Mouse (Mus musculus) liver, embryonic 15.5 days (tissue): ENCODE measurements around the gene Apbb1ip. TPM values are rescaled to one million over a fixed set of nuclear protein-coding genes. Genes with fewer than 3 reads are reported as not detected.

Source experiments
- ATAC-seq: fragments of 200-750 bp; cut with Nextera tagmentation; 2 replicates; pipeline ENCODE4 v1.8.0; 2017; ENCODE audit warnings: moderate number of reproducible peaks, mild to moderate bottlenecking, moderate library complexity; ENCODE audit not compliant: insufficient read depth
- H3K27ac ChIP-seq: fragments of 300-500 bp; sonication (generic); replicated peaks from 2 replicates; pipeline ENCODE4 v1.5.1; 2015; ENCODE audit warnings: mild to moderate bottlenecking, inconsistent platforms
- H3K27me3 ChIP-seq: fragments of 300-500 bp; sonication (generic); 2 replicates; pipeline ENCODE4 v1.6.1; 2015; ENCODE audit warnings: mild to moderate bottlenecking, inconsistent platforms
- H3K36me3 ChIP-seq: fragments of 300-500 bp; sonication (generic); replicated peaks from 2 replicates; pipeline ENCODE4 v1.6.1; 2015; ENCODE audit warnings: moderate library complexity, mild to moderate bottlenecking, inconsistent platforms
- H3K4me1 ChIP-seq: fragments of 300-500 bp; sonication (generic); replicated peaks from 2 replicates; pipeline ENCODE4 v1.6.1; 2015; ENCODE audit warnings: inconsistent platforms
- H3K4me2 ChIP-seq: fragments of 300-500 bp; sonication (generic); 2 replicates; pipeline ENCODE4 v1.6.1; 2015; ENCODE audit warnings: moderate library complexity, mild to moderate bottlenecking, inconsistent platforms
- H3K4me3 ChIP-seq: fragments of 300-500 bp; sonication (generic); replicated peaks from 2 replicates; pipeline ENCODE4 v1.5.1; 2015; ENCODE audit warnings: mild to moderate bottlenecking, inconsistent platforms
- H3K9ac ChIP-seq: fragments of 300-500 bp; sonication (generic); 2 replicates; pipeline ENCODE4 v1.6.1; 2015; ENCODE audit warnings: moderate library complexity, mild to moderate bottlenecking, inconsistent platforms
- H3K9me3 ChIP-seq: fragments of 300-500 bp; sonication (generic); replicated peaks from 2 replicates; pipeline ENCODE4 v1.6.1; 2016; ENCODE audit warnings: inconsistent platforms
- WGBS: fragments of 180-500 bp; shearing (Covaris S2); methylation state at CpG from one replicate; pipeline ENCODE4 v1.1.7; 2015; ENCODE audit warnings: mixed read lengths; ENCODE audit not compliant: insufficient replicate concordance; 5-methylcytosine and 5-hydroxymethylcytosine counted together
- polyA plus RNA-seq: library from polyadenylated mRNA; unstranded; fragments of >200 nt; fragmentation: Nextera tagmentation; extraction: Ambion mirVana; gene quantifications from 2 replicates; pipeline ENCODE4 v1.2.1, GENCODE M21; 2015

Gene Apbb1ip
- 12.7 and 13.1 TPM in 2 replicates for polyA plus RNA-seq

GRCm38 (mm10) chr2:22773549-22774180, at the start of gene Apbb1ip:
Apbb1ip (plus strand) TSS chr2:22774094.
- Histone ChIP-seq H3K4me1 (peaks cover 41% of the 10 kb centered on the region), H3K27me3 (no peaks in the 10 kb centered on the region)

DNA sequence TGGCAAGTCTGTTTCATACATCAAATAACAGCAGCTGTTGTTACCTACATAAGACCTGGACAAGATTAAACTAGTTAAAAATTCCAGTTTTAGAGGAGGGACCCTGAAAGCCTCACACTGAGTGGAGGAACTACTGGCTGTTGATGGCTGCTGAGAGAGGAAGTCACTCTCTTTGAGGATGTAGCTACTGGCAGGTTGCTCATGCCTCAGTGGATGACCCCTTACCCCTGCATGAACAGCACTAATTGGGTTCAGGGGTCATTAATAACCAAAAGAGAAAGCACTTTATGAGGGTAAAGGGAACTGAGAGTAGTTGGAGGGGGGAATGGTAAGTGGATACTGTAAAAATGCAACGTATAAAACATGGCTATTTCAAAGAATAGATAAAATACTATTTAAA, 46.8 kb upstream of the Apbb1ip start:
- 48% methylated on average over 1 of the region's 1 CpGs for WGBS
- Histone ChIP-seq H3K27me3 (no peaks in the 10 kb centered on the region), H3K36me3 (no peaks in the 10 kb centered on the region), H3K9me3 (no peaks in the 10 kb centered on the region), H3K4me3 (no peak overlapping the region), H3K4me1 (no peaks in the 10 kb centered on the region), H3K27ac (no peak overlapping the region), H3K9ac (no peak overlapping the region), H3K4me2 (no peak overlapping the region)
- ATAC-seq: no peak

More at GRCm38 (mm10) chr2:22773549-22774180, at the start of gene Apbb1ip:
- peak within 1 kb of the TSS; percentile 68 for H3K4me3 ChIP-seq
- peak within 1 kb of the TSS; percentile 94 for H3K4me2 ChIP-seq
- peak; percentile 34 for ATAC-seq
- H3K36me3 ChIP-seq: no peaks in the 10 kb centered on the region
- 7% methylated on average over 9 of the region's 9 CpGs for WGBS
- H3K9ac ChIP-seq: peak within 1 kb of the TSS; percentile 66
- H3K9me3 ChIP-seq: no peaks in the 10 kb centered on the region
- H3K27ac ChIP-seq: peak within 1 kb of the TSS; percentile 80

- no peaks in the 10 kb centered on the region for H3K27me3 ChIP-seq
- no peak overlapping the region for H3K4me3 ChIP-seq
- H3K36me3 ChIP-seq: no peaks in the 10 kb centered on the region
- no peaks in the 10 kb centered on the region for H3K4me1 ChIP-seq
- no peak for ATAC-seq
- 46% methylated on average over 2 of the region's 2 CpGs for WGBS
- H3K27ac ChIP-seq: no peak overlapping the region
- H3K4me2 ChIP-seq: no peak overlapping the region
- no peak overlapping the region for H3K9ac ChIP-seq
- H3K9me3 ChIP-seq: no peaks in the 10 kb centered on the region
These were observed 37.8 kb upstream of the Apbb1ip start for GRCm38 (mm10) chr2:22736134-22736533.

- no peaks in the 10 kb centered on the region for H3K9me3 ChIP-seq
- no peaks in the 10 kb centered on the region for H3K27me3 ChIP-seq
- no peaks in the 10 kb centered on the region; the same call in 1 of the 2 replicates for H3K4me1 ChIP-seq
- H3K9ac ChIP-seq: no peak overlapping the region
- ATAC-seq: no peak
- no peak overlapping the region for H3K4me3 ChIP-seq
- H3K36me3 ChIP-seq: no peaks in the 10 kb centered on the region
- WGBS: 50% methylated on average over 1 of the region's 1 CpGs
- no peak overlapping the region for H3K4me2 ChIP-seq
- no peak overlapping the region for H3K27ac ChIP-seq
These were observed 34.5 kb upstream of the Apbb1ip start for GRCm38 (mm10) chr2:22739369-22739768.

- H3K27me3 ChIP-seq: no peaks in the 10 kb centered on the region
- H3K9ac ChIP-seq: no peak overlapping the region
- H3K4me1 ChIP-seq: no peaks in the 10 kb centered on the region; the same call in 1 of the 2 replicates
- no peak for ATAC-seq
- no peaks in the 10 kb centered on the region for H3K9me3 ChIP-seq
- 50% methylated on average over 1 of the region's 1 CpGs for WGBS
- no peak overlapping the region for H3K27ac ChIP-seq
- H3K4me3 ChIP-seq: no peak overlapping the region
- no peaks in the 10 kb centered on the region for H3K36me3 ChIP-seq
- no peak overlapping the region for H3K4me2 ChIP-seq
These were observed 33.5 kb upstream of the Apbb1ip start for GRCm38 (mm10) chr2:22740441-22740840.

DNA sequence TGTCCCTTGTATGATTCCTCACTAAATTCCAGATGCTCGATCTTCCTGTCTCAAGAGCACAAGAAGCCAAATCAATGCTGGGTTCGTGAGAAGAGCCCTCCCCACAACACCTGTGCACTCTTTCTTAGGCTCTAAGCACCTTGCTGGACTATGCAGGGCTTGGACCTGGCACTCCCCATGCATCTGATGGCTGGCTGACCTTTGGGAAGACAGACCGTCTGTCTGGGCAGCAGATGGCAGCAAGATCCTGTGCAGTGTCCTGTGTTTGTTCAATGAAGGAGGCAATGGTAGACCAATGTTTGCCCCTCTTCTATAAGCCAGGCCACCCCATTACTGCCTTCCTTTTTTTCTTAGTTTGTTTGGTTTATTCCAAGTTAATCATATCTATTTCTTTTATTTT, 32.7 kb upstream of the Apbb1ip start:
- Histone ChIP-seq H3K27me3 (peaks cover 7% of the 10 kb centered on the region), H3K36me3 (no peaks in the 10 kb centered on the region), H3K4me2 (no peak overlapping the region), H3K9me3 (no peaks in the 10 kb centered on the region), H3K27ac (no peak overlapping the region), H3K4me1 (peaks cover 2% of the 10 kb centered on the region; the same call in 1 of the 2 replicates), H3K9ac (no peak overlapping the region), H3K4me3 (no peak overlapping the region)
- 50% methylated on average over 3 of the region's 3 CpGs for WGBS
- no peak for ATAC-seq

DNA sequence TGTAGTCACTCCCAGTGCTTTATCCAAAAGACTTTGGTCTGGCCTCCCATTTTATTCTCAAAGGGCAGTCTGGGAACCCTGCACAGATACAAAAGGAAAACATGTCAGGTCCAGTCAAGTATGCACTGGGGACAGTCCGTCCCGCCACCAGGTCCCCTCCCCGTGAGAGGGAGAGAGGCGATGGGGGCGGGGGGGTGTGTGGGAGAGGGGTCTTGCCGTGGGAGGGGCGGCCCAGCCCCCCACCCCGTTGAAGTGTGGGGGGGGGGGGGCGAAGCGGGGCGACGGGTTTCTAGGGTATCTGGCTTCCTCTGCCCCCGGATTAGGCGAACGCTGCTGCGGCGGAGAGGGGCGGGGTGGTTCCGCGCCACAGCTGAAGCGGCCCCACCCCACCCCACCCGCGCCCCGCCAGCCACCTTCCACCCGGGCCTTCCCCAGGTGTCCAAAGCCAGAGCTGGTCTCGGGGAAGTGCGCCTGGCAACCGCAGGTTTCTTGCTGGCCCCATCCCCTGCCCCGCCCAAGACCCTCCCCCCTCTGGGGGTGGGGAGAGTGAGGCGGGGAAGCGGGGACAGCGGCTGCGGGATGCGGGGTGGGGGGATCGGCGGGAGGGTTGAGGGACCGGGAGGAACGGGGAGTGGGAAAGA, 29.7 kb upstream of the Apbb1ip start:
- ATAC-seq: no peak
- Histone ChIP-seq H3K27ac (no peak overlapping the region), H3K4me2 (no peak overlapping the region), H3K9me3 (no peaks in the 10 kb centered on the region), H3K9ac (no peak overlapping the region), H3K4me1 (peaks cover 4% of the 10 kb centered on the region; the same call in 1 of the 2 replicates), H3K4me3 (no peak overlapping the region), H3K27me3 (peaks cover 11% of the 10 kb centered on the region), H3K36me3 (no peaks in the 10 kb centered on the region)
- WGBS: under 1% methylated on average over 35 of the region's 38 CpGs

GRCm38 (mm10) chr2:22744876-22745275, 29.0 kb upstream of the Apbb1ip start:
- ATAC-seq: no peak
- H3K36me3 ChIP-seq: no peaks in the 10 kb centered on the region
- no peak overlapping the region for H3K4me3 ChIP-seq
- H3K27ac ChIP-seq: no peak overlapping the region
- peaks cover 4% of the 10 kb centered on the region; the same call in 1 of the 2 replicates for H3K4me1 ChIP-seq
- H3K9me3 ChIP-seq: no peaks in the 10 kb centered on the region
- WGBS: 13% methylated on average over 19 of the region's 19 CpGs
- H3K4me2 ChIP-seq: no peak overlapping the region
- no peak overlapping the region for H3K9ac ChIP-seq
- H3K27me3 ChIP-seq: peaks cover 11% of the 10 kb centered on the region

- Histone ChIP-seq H3K4me3 (no peak overlapping the region), H3K9ac (no peak overlapping the region), H3K27ac (no peak overlapping the region), H3K4me2 (no peak overlapping the region), H3K4me1 (peaks cover 4% of the 10 kb centered on the region; the same call in 1 of the 2 replicates), H3K9me3 (no peaks in the 10 kb centered on the region), H3K36me3 (no peaks in the 10 kb centered on the region), H3K27me3 (peaks cover 11% of the 10 kb centered on the region)
- no peak for ATAC-seq
These were observed 27.1 kb upstream of the Apbb1ip start for GRCm38 (mm10) chr2:22746785-22747184.

- Histone ChIP-seq H3K36me3 (no peaks in the 10 kb centered on the region), H3K9me3 (no peaks in the 10 kb centered on the region), H3K27ac (no peak overlapping the region), H3K4me1 (peaks cover 4% of the 10 kb centered on the region; the same call in 1 of the 2 replicates), H3K27me3 (peaks cover 11% of the 10 kb centered on the region), H3K4me3 (no peak overlapping the region), H3K9ac (no peak overlapping the region), H3K4me2 (no peak overlapping the region; the same call in 1 of the 2 replicates)
- no peak for ATAC-seq
These were observed 26.0 kb upstream of the Apbb1ip start for GRCm38 (mm10) chr2:22747941-22748340.

DNA sequence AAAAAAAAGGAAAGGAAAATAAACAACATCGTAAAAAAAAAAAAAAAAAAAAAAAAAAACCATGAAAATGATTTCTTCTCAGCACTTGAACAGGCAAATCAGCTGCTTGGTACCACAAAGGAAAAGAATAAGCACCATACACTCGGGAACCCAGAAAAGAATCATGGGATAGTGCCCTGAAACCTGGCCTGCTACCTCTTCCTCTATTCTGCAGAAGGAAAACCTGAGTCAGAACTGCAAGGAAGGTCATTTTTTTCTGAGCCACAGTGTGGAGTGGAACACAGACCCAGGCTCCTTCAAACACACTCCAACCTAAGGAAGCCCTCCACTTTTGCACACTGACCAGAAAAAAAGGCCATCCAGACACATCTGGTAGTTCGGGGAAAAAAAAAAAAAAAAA, 24.1 kb upstream of the Apbb1ip start:
- no peak for ATAC-seq
- 47% methylated on average over 3 of the region's 3 CpGs for WGBS
- Histone ChIP-seq H3K9ac (no peak overlapping the region), H3K27ac (no peak overlapping the region), H3K4me2 (no peak overlapping the region), H3K4me1 (0 out of 2 replicates have a peak, but pooled peaks cover 8% of the 10 kb centered on the region), H3K4me3 (no peak overlapping the region), H3K36me3 (no peaks in the 10 kb centered on the region), H3K9me3 (no peaks in the 10 kb centered on the region), H3K27me3 (peaks cover 11% of the 10 kb centered on the region)
